Mouse (Mus musculus): ENCODE results near the gene Usp36.

Usp36 gene

DNA sequence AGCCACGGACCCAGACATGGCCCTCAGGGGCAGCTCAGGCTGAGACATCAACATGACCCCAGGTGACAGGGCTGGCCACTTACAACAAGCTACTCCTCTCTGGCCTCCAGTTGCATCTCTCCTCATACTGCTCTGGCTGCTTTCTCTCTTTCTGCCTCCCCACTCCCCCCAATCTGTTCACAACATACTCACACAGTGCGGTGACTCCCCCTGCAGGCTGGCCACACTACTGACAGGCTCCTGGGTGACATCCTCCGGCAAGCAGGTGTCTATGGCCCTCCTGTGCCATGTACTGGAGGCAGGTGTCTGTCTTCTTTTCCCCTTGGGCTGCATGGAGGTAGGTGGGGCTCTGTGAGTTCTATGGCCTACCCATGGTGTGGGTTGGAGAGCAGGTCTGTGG is 7.9 kb upstream of the Usp36 start:
- DNase-seq (ENCODE audit: low read depth), result no peak

- no peak for DNase-seq (ENCODE audit: low read depth)
These were observed 5.0 kb upstream of the Usp36 start for GRCm38 (mm10) chr11:118295026-118295425.

DNA sequence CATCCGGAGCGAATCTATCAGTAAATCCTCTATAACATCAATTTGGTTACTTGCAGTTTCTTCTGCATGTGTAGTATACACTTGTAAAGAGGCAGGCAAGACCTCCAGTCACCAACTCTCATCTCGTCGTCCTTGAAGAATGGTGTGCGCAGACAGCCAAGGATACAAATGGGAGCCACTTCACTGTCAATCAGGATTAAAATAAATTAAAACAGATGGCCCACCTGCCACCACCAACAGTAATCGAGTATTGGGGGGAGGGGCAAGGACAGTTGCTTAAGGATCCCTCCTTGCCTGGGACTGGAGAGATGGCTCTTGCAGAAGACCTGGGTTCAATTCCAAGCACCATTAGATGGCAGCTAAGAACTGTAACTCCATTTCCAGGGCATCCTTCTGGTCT is 2.6 kb upstream of the Usp36 start:
- no peak for DNase-seq (ENCODE audit: low read depth)

- DNase-seq (ENCODE audit: low read depth), result peak; percentile 14
These were observed 482 bp downstream of the Usp36 start for GRCm38 (mm10) chr11:118289562-118289961.

GRCm38 (mm10) chr11:118289037-118289511 is 970 bp downstream of the Usp36 start:
- peak; percentile 58 for DNase-seq (ENCODE audit: low read depth)

DNA sequence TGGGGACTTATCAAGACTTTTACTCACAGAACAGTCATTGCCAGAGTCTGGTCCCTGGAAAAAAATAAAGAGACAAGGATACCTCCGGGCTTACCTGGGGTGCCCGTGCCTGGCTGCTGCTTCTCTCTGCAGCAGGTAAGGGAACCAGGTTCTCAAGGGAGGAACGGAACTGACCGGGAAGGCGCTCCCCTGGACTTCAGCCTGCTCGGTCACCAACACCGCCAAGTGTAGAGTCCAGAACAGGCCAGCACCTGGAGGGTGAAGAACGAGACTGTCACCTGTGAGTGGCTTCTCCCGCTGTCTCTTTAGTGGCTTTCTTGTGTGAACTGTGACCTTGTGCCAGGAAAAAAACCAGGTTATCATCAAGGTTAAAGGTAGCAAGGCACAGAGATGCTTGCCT is 2.5 kb downstream of the Usp36 start:
- DNase-seq (ENCODE audit: low read depth), result no peak

- no peak for DNase-seq (ENCODE audit: low read depth)
These were observed 3.6 kb downstream of the Usp36 start for GRCm38 (mm10) chr11:118286434-118286833.

DNA sequence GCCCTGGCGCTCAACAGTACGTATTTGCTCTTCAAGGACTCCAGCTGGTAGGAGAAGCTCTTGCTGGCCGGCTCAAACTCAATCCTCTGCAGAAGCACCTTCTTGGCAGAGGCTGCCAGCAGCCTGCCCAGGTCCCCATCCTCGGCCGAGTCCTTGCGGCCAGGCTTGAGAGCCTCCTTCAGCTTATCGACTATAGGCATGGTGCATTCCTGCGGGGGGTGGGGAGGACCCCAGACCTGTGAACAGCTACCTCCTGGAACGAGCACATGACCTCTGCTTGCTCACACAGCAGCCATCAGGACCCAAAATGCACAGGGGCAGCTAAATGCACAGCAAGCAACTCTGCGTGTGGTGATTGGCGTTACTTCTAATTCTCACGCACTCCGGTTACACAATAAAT is 4.3 kb downstream of the Usp36 start:
- no peak for DNase-seq (ENCODE audit: low read depth)

DNA sequence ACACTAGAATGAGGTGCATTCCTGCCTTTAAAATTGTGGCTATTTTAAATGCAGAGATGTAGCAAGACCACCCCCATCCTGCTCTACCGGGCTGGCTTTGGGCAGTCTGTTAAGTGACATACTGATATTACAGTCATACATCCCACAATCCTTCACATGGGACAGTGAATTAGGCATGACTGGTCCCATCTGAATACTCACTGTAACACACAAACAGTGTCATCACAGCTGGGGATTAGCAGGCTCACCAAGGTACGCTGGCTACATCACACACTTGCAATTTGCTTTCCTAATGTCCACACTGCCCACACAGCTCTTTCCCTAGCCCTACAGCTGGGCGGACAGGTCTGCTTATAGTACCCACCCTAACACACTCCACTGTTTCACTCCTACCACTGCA is 9.8 kb downstream of the Usp36 start:
- DNase-seq (ENCODE audit: low read depth), result no peak

- DNase-seq (ENCODE audit: low read depth), result no peak
These were observed 13.7 kb downstream of the Usp36 start for GRCm38 (mm10) chr11:118276328-118276727.

DNA sequence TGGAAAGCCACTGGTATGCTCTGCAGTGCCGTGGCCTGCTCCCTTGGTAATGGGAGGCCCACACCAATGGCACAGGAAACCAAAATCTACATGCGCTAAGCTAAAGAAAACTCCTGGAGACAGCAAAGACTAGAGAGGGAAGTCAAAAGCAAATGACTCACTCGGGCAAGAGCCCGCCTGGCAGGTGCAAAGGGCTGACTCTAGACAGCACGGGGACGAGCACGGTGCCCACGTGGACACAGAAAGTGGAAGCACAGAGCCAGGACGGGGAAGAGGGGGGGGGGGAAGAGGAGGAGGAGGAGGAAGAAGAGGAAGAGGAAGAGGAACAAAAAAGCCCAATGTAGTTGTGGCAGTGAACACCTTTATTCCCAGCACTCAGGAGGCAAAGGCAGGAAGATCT is 15.0 kb downstream of the Usp36 start:
- DNase-seq (ENCODE audit: low read depth), result no peak

- DNase-seq (ENCODE audit: low read depth), result peak; percentile 24
These were observed 20.2 kb downstream of the Usp36 start for GRCm38 (mm10) chr11:118269827-118270226.

DNA sequence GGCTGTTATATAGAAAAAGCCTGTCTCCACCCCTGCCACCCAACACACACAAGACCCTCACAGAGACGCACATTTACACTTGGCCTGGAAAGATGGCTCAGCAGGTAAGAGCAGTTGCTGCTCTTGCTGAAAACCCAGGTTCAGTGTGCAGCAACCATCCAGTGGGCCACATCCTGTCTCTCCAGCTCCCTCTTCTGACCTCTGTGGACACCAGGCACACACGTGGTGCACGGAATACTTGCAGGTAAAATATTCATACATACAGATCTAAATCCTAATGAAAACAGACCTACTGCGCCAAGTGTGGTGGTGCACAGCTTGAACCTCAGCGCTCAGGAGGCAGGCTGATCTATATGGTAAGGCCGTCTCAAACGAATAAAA is 23.4 kb downstream of the Usp36 start:
- DNase-seq (ENCODE audit: low read depth), result no peak

DNA sequence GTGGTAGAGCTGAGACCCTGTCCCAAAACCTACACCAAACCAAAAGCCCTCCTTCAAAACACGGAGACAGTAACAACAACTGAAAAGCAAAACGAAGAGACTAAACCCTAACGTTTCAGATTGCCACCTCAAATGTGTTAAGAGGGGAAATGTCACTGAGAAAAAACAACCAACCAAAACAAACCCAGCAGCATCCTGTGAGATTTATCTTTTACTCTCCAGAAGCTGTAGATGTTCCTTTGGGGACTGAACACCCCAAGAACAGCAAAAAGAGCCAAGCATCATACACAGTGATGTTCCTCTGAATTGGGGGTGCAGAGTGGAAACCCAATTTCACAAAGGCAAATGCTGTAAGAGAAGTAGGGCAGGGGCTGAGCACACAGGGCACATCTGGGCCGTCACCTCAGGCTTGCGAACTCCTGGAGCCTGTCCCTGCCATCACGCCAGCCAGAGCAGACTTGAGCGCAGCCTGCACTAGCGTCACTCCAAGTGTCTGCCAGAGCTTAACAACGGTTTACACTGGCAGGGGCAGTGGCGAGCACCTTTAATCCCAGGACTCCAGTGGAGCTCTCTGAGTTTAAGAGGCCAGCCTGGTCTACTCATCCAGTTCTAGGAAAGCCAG is 23.9 kb downstream of the Usp36 start:
- no peak for DNase-seq (ENCODE audit: low read depth)

- DNase-seq (ENCODE audit: low read depth), result no peak
These were observed 24.4 kb downstream of the Usp36 start for GRCm38 (mm10) chr11:118265621-118266020.

DNA sequence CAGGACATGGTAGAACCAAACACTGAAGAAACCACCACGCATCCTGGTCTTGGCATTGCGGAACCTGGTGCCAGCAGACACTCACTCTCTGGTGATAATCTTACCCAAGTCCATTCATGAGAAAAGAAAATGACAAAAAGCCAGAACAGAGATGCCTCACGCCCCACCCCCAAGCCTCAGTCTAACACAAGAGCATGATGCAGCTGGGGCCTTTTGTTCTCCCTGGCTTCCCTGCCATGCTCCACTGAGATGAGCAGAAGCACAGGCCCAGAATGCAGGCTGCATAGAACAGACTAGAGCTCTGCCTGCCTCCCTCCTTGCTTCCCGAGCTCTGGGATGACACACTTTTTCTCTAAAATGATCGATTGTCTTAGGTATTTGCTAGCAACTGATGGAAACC is 26.9 kb downstream of the Usp36 start:
- no peak for DNase-seq (ENCODE audit: low read depth)

GRCm38 (mm10) chr11:118260081-118260480 is 30.0 kb downstream of the Usp36 start:
- DNase-seq (ENCODE audit: low read depth), result no peak

- DNase-seq (ENCODE audit: low read depth), result no peak
These were observed 30.5 kb downstream of the Usp36 start for GRCm38 (mm10) chr11:118259580-118259979.

DNA sequence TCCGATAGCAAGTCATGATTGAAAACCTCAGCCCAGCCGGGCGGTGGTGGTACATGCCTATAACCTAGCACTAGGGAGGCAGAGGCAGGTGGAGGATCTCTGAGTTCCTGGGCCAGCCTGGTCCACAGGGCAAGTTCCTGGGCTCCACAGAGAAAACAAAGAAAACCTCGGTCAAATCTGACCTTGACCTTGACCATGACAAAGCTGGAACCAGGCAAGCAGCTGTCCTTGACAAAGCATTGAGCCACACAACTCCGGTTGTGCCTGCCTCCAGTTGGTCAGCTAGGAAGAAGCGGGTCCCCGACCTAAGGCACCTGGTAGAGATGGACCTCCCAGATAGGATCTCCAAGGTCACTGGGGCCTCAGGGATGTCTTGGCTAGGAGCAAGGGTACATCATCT is 33.7 kb downstream of the Usp36 start:
- no peak for DNase-seq (ENCODE audit: low read depth)

GRCm38 (mm10) chr11:118254159-118254951 is 35.7 kb downstream of the Usp36 start:
- DNase-seq (ENCODE audit: low read depth), result no peak

DNA sequence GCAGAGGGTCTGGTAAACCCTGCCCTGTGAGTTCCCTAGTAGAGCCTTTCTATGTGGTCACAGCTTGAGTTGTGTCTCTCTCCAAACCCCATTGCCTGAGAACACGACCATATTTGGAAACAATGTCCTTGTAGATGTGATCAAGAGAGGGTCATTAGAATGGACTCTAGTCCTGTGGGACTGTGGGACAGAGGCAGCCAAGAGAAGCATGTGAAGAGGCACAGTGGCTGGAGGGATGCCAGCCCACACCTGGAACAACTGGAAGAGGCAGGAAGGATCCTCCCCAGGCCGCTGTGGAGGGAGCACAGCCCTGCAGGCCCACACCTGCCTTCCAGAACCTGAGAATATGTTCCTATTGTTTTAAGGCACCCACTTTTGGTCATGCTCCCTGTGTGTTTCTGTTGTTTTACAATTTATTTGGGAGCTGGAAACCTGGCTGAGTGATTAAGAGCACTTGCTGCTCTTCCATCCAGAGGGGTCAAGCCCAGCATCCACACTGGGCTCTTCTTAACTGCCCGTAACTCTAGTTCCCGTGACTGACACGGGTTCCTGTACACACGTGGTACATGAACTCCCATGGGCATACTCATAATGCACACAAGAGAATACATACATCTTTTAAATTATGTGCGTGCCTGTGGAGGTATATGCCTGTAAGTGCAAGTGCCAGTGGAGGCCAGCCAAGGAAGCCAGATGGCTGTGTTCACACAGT is 36.4 kb downstream of the Usp36 start:
- DNase-seq (ENCODE audit: low read depth), result no peak

DNA sequence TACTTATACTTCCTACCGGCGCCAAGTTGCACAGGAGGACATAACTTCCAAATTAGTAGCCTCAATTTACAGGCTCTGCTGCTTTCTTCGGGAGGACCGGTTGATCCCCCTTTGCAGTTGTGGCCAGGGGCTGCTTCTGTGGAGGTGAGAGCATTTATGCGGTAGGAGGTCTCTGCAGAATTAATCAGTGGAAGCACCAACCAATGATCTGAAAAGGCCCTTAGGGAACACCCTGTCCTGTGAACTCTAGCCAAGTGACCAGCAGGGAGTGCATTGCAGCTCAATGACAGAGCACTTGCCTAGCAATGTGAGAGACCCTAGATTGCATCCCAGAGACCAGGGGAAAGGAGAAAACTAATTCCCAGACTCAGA is 41.0 kb downstream of the Usp36 start:
- DNase-seq (ENCODE audit: low read depth), result no peak
